Mouse (Mus musculus) CD4-positive naive resting alpha-beta T cell, adult 76 days (primary cell): ENCODE data around the gene Irf7. TPM values are rescaled to one million over a fixed set of nuclear protein-coding genes. Genes with fewer than 3 reads are reported as not detected.

Source experiments
- total RNA-seq: library from RNA; stranded (reverse); gene quantifications from one replicate; pipeline ENCODE4 v1.2.4, GENCODE M21; 2023

Irf7 gene
- 62.5 TPM for total RNA-seq

GRCm38 (mm10) chr7:141265739-141266561 lies at the start of gene Irf7:
Gene Irf7 (minus strand): TSS chr7:141266481.

GRCm38 (mm10) chr7:141291921-141292582 lies 25.8 kb upstream of the Irf7 start, which contains the start of gene Drd4:
Gene Drd4 (plus strand): TSS chr7:141292006.

GRCm38 (mm10) chr7:141278766-141279590 lies 12.7 kb upstream of the Irf7 start, which contains the start of gene Sct:
Gene Sct (minus strand): TSS chr7:141279133.

GRCm38 (mm10) chr7:141276546-141276945 lies 10.3 kb upstream of the Irf7 start, which contains the start of gene Cdhr5:
Gene Cdhr5 (minus strand): TSS chr7:141276786.

GRCm38 (mm10) chr7:141228279-141229067 lies 37.8 kb downstream of the Irf7 start, which contains the start of gene Phrf1:
Gene Phrf1 (plus strand): TSS chr7:141228784.

GRCm38 (mm10) chr7:141215101-141215879 lies 51.0 kb downstream of the Irf7 start, which contains the start of gene Rassf7:
Gene Rassf7 (plus strand): TSS chr7:141215860.

GRCm38 (mm10) chr7:141213605-141214235 lies 52.6 kb downstream of the Irf7 start, which contains the start of gene Lmntd2:
Gene Lmntd2 (minus strand): TSS chr7:141214080.

Other genes with a start within 250 kb of the Irf7 start
- gene Ifitm6, start 248.6 kb downstream of the Irf7 start, total RNA-seq = 1.6 TPM
- gene Gm17387, start 237.3 kb downstream of the Irf7 start, total RNA-seq = not detected
- gene B4galnt4, start 205.4 kb downstream of the Irf7 start, total RNA-seq = 1.4 TPM
- 35.3 TPM for gene Pkp3, start 188.3 kb downstream of the Irf7 start, total RNA-seq
- 56.4 TPM for gene Sigirr, start 165.9 kb downstream of the Irf7 start, total RNA-seq
- gene Ano9, start 148.7 kb downstream of the Irf7 start, total RNA-seq = not detected
- gene Ptdss2, start 144.1 kb downstream of the Irf7 start, total RNA-seq = 6.5 TPM
- gene Rnh1, start 93.6 kb downstream of the Irf7 start, total RNA-seq = 44.3 TPM
- gene Hras, start 72.5 kb downstream of the Irf7 start, total RNA-seq = 23.0 TPM
- 2.1 TPM for gene Lrrc56, start 72.3 kb downstream of the Irf7 start, total RNA-seq
- 2.8 TPM for gene Lmntd2, start 52.4 kb downstream of the Irf7 start, total RNA-seq
- 10.6 TPM for gene Rassf7, start 50.6 kb downstream of the Irf7 start, total RNA-seq
- 154 TPM for gene Phrf1, start 37.7 kb downstream of the Irf7 start, total RNA-seq
- gene Cdhr5, start 10.3 kb upstream of the Irf7 start, total RNA-seq = not detected
- gene Sct, start 12.7 kb upstream of the Irf7 start, total RNA-seq = not detected
- gene Drd4, start 25.5 kb upstream of the Irf7 start, total RNA-seq = not detected
- gene Deaf1, start 61.2 kb upstream of the Irf7 start, total RNA-seq = 56.9 TPM
- 22.6 TPM for gene Tmem80, start 61.3 kb upstream of the Irf7 start, total RNA-seq
- gene Eps8l2, start 72.4 kb upstream of the Irf7 start, total RNA-seq = not detected
- 88.3 TPM for gene Taldo1, start 125.7 kb upstream of the Irf7 start, total RNA-seq
- 29.1 TPM for gene Gatd1, start 147.7 kb upstream of the Irf7 start, total RNA-seq
- gene Cend1, start 163.0 kb upstream of the Irf7 start, total RNA-seq = not detected
- gene Slc25a22, start 171.4 kb upstream of the Irf7 start, total RNA-seq = 53.6 TPM
- gene Pidd1, start 177.5 kb upstream of the Irf7 start, total RNA-seq = 4.1 TPM
- gene Rplp2, start 180.9 kb upstream of the Irf7 start, total RNA-seq = 3,494 TPM
- 66.5 TPM for gene Pnpla2, start 188.7 kb upstream of the Irf7 start, total RNA-seq
- not detected for gene Cracr2b, start 194.6 kb upstream of the Irf7 start, total RNA-seq
- gene Cd151, start 200.9 kb upstream of the Irf7 start, total RNA-seq = 14.0 TPM
- gene Polr2l, start 208.7 kb upstream of the Irf7 start, total RNA-seq = 11.6 TPM
- gene Tspan4, start 208.8 kb upstream of the Irf7 start, total RNA-seq = 2.2 TPM